Mouse (Mus musculus) forebrain, embryonic 13.5 days (tissue): ENCODE measurements at regions not wholly inside any gene's neighbourhood (a gene's known extent, or its start where the extent isn't known, plus 50 kb on each side); places are given as distances from the start of the nearest gene placed in this dataset.

ENCODE experiments used
- ATAC-seq: fragments of 200-750 bp; cut with Nextera tagmentation; 2 replicates; pipeline ENCODE4 v1.8.0; 2017
- H3K27ac ChIP-seq: fragments of 300-500 bp; sonication (generic); 2 replicates; pipeline ENCODE4 v1.5.1; 2015; ENCODE audit warnings: inconsistent platforms, mild to moderate bottlenecking, moderate library complexity
- H3K27me3 ChIP-seq: fragments of 300-500 bp; sonication (generic); 2 replicates; pipeline ENCODE4 v1.6.1; 2015; ENCODE audit warnings: mild to moderate bottlenecking, inconsistent platforms
- H3K36me3 ChIP-seq: fragments of 300-500 bp; sonication (generic); 2 replicates; pipeline ENCODE4 v1.6.1; 2015; ENCODE audit warnings: mild to moderate bottlenecking, inconsistent platforms; ENCODE audit not compliant: poor library complexity, severe bottlenecking
- H3K4me1 ChIP-seq: fragments of 300-500 bp; sonication (generic); 2 replicates; pipeline ENCODE4 v1.6.1; 2015; ENCODE audit warnings: inconsistent platforms
- H3K4me2 ChIP-seq: fragments of 300-500 bp; sonication (generic); 2 replicates; pipeline ENCODE4 v1.6.1; 2015; ENCODE audit warnings: inconsistent platforms, mild to moderate bottlenecking, moderate library complexity
- H3K4me3 ChIP-seq: fragments of 300-500 bp; sonication (generic); 2 replicates; pipeline ENCODE4 v1.5.1; 2015; ENCODE audit warnings: mild to moderate bottlenecking, inconsistent platforms
- H3K9ac ChIP-seq: fragments of 300-500 bp; sonication (generic); 2 replicates; pipeline ENCODE4 v1.6.1; 2015; ENCODE audit warnings: mild to moderate bottlenecking, inconsistent platforms
- H3K9me3 ChIP-seq: fragments of 300-500 bp; sonication (generic); replicated peaks from 2 replicates; pipeline ENCODE4 v1.6.1; 2016; ENCODE audit warnings: inconsistent platforms
- WGBS: fragments of 180-500 bp; shearing (Covaris S2); methylation state at CpG from one replicate; pipeline ENCODE4 v1.1.7; 2015; 5-methylcytosine and 5-hydroxymethylcytosine counted together

DNA sequence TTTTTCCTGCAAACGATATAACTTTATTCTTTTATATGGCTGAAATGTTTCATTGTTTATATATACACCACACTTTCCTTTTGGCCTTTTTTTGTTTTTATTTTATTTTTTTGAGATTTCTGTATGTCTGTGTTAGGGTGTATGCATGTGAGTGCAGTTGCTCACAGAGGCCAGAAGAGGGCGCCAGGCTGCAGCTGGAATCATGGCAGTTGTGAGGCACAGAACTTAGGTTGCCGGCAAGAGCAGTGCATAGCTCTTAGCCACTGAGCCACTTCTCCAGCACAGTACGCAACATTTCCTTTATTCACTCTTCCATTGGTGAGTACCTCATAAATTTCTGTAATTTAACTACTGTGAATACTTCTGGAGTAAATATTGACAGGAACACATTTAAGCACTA is 100.8 kb upstream of the Mrps10 start:
- no peaks in the 10 kb centered on the region for H3K4me1 ChIP-seq
- no peak overlapping the region for H3K9ac ChIP-seq
- H3K4me2 ChIP-seq = no peak overlapping the region
- ATAC-seq = no peak
- 91% methylated on average over 4 of the region's 4 CpGs for WGBS
- no peak overlapping the region for H3K27ac ChIP-seq
- peaks cover 4% of the 10 kb centered on the region; the same call in 1 of the 2 replicates for H3K9me3 ChIP-seq
- H3K36me3 ChIP-seq = peaks cover 16% of the 10 kb centered on the region
- no peaks in the 10 kb centered on the region for H3K27me3 ChIP-seq
- no peak overlapping the region for H3K4me3 ChIP-seq

DNA sequence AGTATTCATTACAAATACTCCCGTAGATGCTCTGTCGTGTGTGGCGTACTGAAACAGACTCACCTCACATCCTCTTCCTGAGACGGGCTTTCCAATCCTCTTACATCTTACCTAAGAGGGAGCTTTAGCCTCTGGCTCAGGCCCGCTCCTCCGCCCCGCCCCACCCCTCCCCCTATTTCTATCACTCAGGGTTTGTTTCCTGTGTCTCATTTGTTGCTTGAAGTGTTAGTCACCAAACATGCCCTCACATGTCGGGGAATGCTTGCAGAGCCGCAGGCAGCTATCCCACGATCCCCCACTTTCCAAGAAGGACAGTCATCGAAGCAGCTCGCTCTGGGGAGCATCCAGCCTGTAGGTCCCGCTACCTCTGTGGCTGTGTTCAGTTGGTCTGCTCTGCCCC is 101.6 kb upstream of the Mrps10 start:
- WGBS = 95% methylated on average over 13 of the region's 13 CpGs
- H3K9ac ChIP-seq = no peak overlapping the region
- H3K4me1 ChIP-seq = no peaks in the 10 kb centered on the region
- no peak overlapping the region for H3K27ac ChIP-seq
- ATAC-seq = no peak
- no peak overlapping the region for H3K4me2 ChIP-seq
- H3K9me3 ChIP-seq = peaks cover 6% of the 10 kb centered on the region; the same call in 1 of the 2 replicates
- no peak overlapping the region for H3K4me3 ChIP-seq
- H3K36me3 ChIP-seq = peaks cover 18% of the 10 kb centered on the region
- H3K27me3 ChIP-seq = no peaks in the 10 kb centered on the region

GRCm38 (mm10) chr17:47266335-47266734 is 102.4 kb upstream of the Mrps10 start:
- Histone ChIP-seq H3K4me1 (no peaks in the 10 kb centered on the region), H3K27ac (no peak overlapping the region), H3K27me3 (no peaks in the 10 kb centered on the region), H3K4me2 (no peak overlapping the region), H3K36me3 (peaks cover 18% of the 10 kb centered on the region), H3K9me3 (peaks cover 6% of the 10 kb centered on the region; the same call in 1 of the 2 replicates), H3K4me3 (no peak overlapping the region), H3K9ac (no peak overlapping the region)
- over 99% methylated on average over 7 of the region's 7 CpGs for WGBS
- no peak for ATAC-seq

GRCm38 (mm10) chr17:47262986-47263385 is 105.7 kb upstream of the Mrps10 start:
- no peak overlapping the region for H3K4me3 ChIP-seq
- peaks cover 24% of the 10 kb centered on the region for H3K36me3 ChIP-seq
- no peaks in the 10 kb centered on the region for H3K4me1 ChIP-seq
- H3K4me2 ChIP-seq = no peak overlapping the region
- no peak for ATAC-seq
- no peak overlapping the region for H3K9ac ChIP-seq
- no peaks in the 10 kb centered on the region for H3K27me3 ChIP-seq
- H3K9me3 ChIP-seq = peaks cover 6% of the 10 kb centered on the region; the same call in 1 of the 2 replicates
- WGBS = 93% methylated on average over 9 of the region's 9 CpGs
- no peak overlapping the region for H3K27ac ChIP-seq

GRCm38 (mm10) chr17:47262141-47262540 is 106.5 kb upstream of the Mrps10 start:
- H3K4me1 ChIP-seq = no peaks in the 10 kb centered on the region
- H3K27me3 ChIP-seq = no peaks in the 10 kb centered on the region
- no peak for ATAC-seq
- H3K36me3 ChIP-seq = peaks cover 23% of the 10 kb centered on the region; the same call in 1 of the 2 replicates
- no peak overlapping the region for H3K4me2 ChIP-seq
- H3K9me3 ChIP-seq = peaks cover 6% of the 10 kb centered on the region; the same call in 1 of the 2 replicates
- no peak overlapping the region for H3K27ac ChIP-seq
- no peak overlapping the region for H3K4me3 ChIP-seq
- no peak overlapping the region for H3K9ac ChIP-seq
- 96% methylated on average over 5 of the region's 5 CpGs for WGBS

DNA sequence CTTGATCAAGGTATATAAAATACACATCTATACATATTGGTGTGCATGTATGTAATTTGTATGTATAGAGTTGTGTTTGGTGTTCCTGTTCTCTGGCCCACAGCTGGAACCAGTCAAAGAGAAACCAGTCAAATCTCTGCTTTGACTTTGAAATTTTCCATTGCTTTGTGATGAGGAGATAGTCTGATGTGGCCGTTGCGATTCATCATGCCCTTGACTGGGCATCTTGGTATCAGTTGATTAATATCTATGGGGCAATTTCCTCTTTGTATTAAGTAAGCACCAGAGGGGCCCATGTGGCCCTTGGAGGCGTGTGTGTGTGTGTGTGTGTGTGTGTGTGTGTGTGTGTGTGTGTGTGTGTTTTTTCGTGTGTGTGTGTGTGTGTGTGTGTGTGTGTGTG is 107.7 kb upstream of the Mrps10 start:
- H3K4me1 ChIP-seq = no peaks in the 10 kb centered on the region
- H3K4me3 ChIP-seq = no peak overlapping the region
- no peak overlapping the region for H3K4me2 ChIP-seq
- no peak for ATAC-seq
- H3K27ac ChIP-seq = no peak overlapping the region
- H3K27me3 ChIP-seq = no peaks in the 10 kb centered on the region
- peaks cover 23% of the 10 kb centered on the region; the same call in 1 of the 2 replicates for H3K36me3 ChIP-seq
- peaks cover 6% of the 10 kb centered on the region; the same call in 1 of the 2 replicates for H3K9me3 ChIP-seq
- 92% methylated on average over 4 of the region's 4 CpGs for WGBS
- no peak overlapping the region for H3K9ac ChIP-seq

- H3K9ac ChIP-seq = no peak overlapping the region
- no peak for ATAC-seq
- H3K27ac ChIP-seq = no peak overlapping the region
- H3K9me3 ChIP-seq = peaks cover 6% of the 10 kb centered on the region; the same call in 1 of the 2 replicates
- H3K36me3 ChIP-seq = peaks cover 20% of the 10 kb centered on the region; the same call in 1 of the 2 replicates
- WGBS = 96% methylated on average over 2 of the region's 2 CpGs
- H3K4me1 ChIP-seq = 0 out of 2 replicates have a peak, but pooled peaks cover 5% of the 10 kb centered on the region
- H3K4me2 ChIP-seq = no peak overlapping the region
- H3K4me3 ChIP-seq = no peak overlapping the region
- H3K27me3 ChIP-seq = no peaks in the 10 kb centered on the region
These were observed 110.4 kb upstream of the Mrps10 start for GRCm38 (mm10) chr17:47258296-47258695.

DNA sequence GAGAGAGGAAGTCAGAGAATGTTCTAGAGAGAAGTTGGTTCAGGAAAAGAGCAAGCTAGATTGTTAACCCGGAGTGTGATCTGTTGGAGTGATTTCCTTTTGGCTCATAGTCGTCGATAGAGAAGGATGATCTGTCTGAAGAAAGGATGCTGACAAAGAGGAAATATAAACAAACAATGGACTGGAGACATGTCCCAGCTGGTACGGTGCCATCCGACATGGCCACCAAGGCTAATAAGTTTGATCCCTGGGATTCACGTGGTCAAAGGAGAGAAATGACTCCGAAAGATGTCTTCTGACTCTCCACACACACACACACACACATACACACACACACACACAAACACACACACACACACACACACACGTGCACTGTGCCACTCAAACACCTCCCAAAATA is 113.5 kb upstream of the Mrps10 start:
- H3K27me3 ChIP-seq = no peaks in the 10 kb centered on the region
- H3K36me3 ChIP-seq = peaks cover 24% of the 10 kb centered on the region; the same call in 1 of the 2 replicates
- H3K4me3 ChIP-seq = no peak overlapping the region
- WGBS = 94% methylated on average over 8 of the region's 8 CpGs
- no peak overlapping the region for H3K4me2 ChIP-seq
- H3K9ac ChIP-seq = no peak overlapping the region
- H3K27ac ChIP-seq = no peak overlapping the region
- peaks cover 5% of the 10 kb centered on the region; the same call in 1 of the 2 replicates for H3K4me1 ChIP-seq
- ATAC-seq = no peak
- no peaks in the 10 kb centered on the region for H3K9me3 ChIP-seq

GRCm38 (mm10) chr17:47254026-47254425 is 114.7 kb upstream of the Mrps10 start:
- peaks cover 5% of the 10 kb centered on the region; the same call in 1 of the 2 replicates for H3K4me1 ChIP-seq
- no peak overlapping the region for H3K4me3 ChIP-seq
- no peak overlapping the region for H3K27ac ChIP-seq
- peaks cover 18% of the 10 kb centered on the region; the same call in 1 of the 2 replicates for H3K36me3 ChIP-seq
- 68% methylated on average over 11 of the region's 11 CpGs for WGBS
- H3K9ac ChIP-seq = no peak overlapping the region
- no peaks in the 10 kb centered on the region for H3K27me3 ChIP-seq
- ATAC-seq = no peak
- H3K4me2 ChIP-seq = no peak overlapping the region
- no peaks in the 10 kb centered on the region for H3K9me3 ChIP-seq

DNA sequence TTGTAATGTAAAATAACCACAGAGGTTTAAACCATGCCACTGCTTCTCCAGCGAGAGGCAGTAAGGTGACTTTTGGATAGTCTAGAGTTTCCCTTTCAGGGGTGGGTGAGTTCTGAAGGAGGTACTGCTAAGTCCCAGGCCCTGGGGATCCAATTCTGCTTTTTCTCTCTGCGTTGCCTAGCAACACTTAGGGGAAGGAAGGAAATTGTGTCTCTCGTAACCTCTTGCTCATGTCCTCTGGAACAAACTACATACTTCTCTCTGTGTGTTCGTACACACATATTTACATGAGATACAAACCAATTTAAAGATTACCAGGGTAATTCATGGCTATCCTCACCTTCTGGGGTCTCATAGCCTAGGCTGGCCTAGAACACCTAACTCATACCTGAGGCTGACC is 118.7 kb upstream of the Mrps10 start:
- ATAC-seq = no peak
- H3K4me3 ChIP-seq = no peak overlapping the region
- H3K4me1 ChIP-seq = peaks cover 5% of the 10 kb centered on the region; the same call in 1 of the 2 replicates
- H3K4me2 ChIP-seq = no peak overlapping the region
- H3K27ac ChIP-seq = no peak overlapping the region
- peaks cover 11% of the 10 kb centered on the region; the same call in 1 of the 2 replicates for H3K36me3 ChIP-seq
- H3K9ac ChIP-seq = no peak overlapping the region
- H3K9me3 ChIP-seq = no peaks in the 10 kb centered on the region
- H3K27me3 ChIP-seq = no peaks in the 10 kb centered on the region
- WGBS = 80% methylated on average over 4 of the region's 4 CpGs

GRCm38 (mm10) chr17:47249176-47249575 is 119.5 kb upstream of the Mrps10 start:
- H3K27me3 ChIP-seq = no peaks in the 10 kb centered on the region
- no peak overlapping the region for H3K4me3 ChIP-seq
- WGBS = 87% methylated on average over 9 of the region's 9 CpGs
- peaks cover 12% of the 10 kb centered on the region; the same call in 1 of the 2 replicates for H3K36me3 ChIP-seq
- ATAC-seq = no peak
- no peak overlapping the region for H3K27ac ChIP-seq
- H3K4me1 ChIP-seq = peaks cover 5% of the 10 kb centered on the region; the same call in 1 of the 2 replicates
- no peak overlapping the region for H3K4me2 ChIP-seq
- no peak overlapping the region for H3K9ac ChIP-seq
- H3K9me3 ChIP-seq = no peaks in the 10 kb centered on the region

GRCm38 (mm10) chr17:47248053-47248452 is 120.6 kb upstream of the Mrps10 start:
- Histone ChIP-seq H3K4me2 (no peak overlapping the region), H3K4me1 (no peaks in the 10 kb centered on the region; the same call in 1 of the 2 replicates), H3K36me3 (peaks cover 20% of the 10 kb centered on the region; the same call in 1 of the 2 replicates), H3K9me3 (no peaks in the 10 kb centered on the region), H3K9ac (no peak overlapping the region), H3K4me3 (no peak overlapping the region), H3K27ac (no peak overlapping the region), H3K27me3 (no peaks in the 10 kb centered on the region)
- 95% methylated on average over 3 of the region's 3 CpGs for WGBS
- ATAC-seq = no peak

DNA sequence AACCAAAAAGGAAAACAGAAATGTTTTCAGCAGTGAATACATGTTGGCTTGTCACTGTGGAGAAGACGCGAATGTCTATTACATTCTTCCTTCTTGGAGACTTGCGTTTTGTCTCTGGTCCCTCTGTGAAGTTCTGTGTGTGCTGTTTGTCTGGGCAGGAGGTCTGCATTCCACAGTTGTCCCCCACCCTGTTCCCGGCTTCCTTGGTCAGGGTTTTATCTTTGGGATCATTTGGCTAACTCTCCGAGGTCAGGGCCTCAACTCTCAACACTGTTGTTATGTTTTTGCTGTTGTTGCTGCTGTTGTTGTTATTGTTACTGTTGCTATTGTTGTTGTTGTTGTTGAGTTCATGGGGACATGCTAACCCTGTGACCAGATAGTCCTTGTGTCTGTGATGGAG is 121.2 kb upstream of the Mrps10 start:
- H3K27ac ChIP-seq = no peak overlapping the region
- no peaks in the 10 kb centered on the region for H3K9me3 ChIP-seq
- H3K4me2 ChIP-seq = no peak overlapping the region
- no peaks in the 10 kb centered on the region; the same call in 1 of the 2 replicates for H3K4me1 ChIP-seq
- no peaks in the 10 kb centered on the region for H3K27me3 ChIP-seq
- ATAC-seq = no peak
- H3K4me3 ChIP-seq = no peak overlapping the region
- no peak overlapping the region for H3K9ac ChIP-seq
- WGBS = 90% methylated on average over 5 of the region's 5 CpGs
- H3K36me3 ChIP-seq = peaks cover 18% of the 10 kb centered on the region; the same call in 1 of the 2 replicates
